Mouse (Mus musculus): ENCODE data around the gene Tmem33.

DNA sequence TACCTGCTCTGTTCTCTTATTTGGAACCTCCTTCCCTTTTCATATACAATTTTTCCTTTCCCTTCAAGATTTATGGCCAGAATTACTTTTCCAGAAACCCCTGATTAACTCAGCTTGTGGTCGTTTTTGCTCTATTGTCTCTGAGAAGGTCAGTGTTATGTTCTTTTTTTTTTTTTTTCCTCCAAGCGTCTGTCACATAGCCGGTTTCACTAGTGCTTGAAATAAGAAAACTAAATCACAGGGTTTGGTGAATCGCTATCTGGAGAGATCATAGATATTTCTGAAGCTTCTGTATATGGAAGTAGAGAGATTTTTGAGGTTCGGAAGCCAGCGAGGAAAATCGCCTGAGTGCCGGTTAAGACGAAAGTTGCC is 220 bp upstream of the Tmem33 start:
- no peak for TF ChIP-seq CTCF (IDR thresholded peaks at IDR 0.05; ENCODE audit: insufficient read depth, low read length)
- no peak for TF ChIP-seq POLR2A (IDR thresholded peaks at IDR 0.05; ENCODE audit: borderline replicate concordance, extremely low read depth, low read depth, low read length)
